Mouse (Mus musculus): ENCODE data around the gene Ptp4a2.

GRCm38 (mm10) chr4:129877967-129878655, 67.1 kb downstream of the Ptp4a2 start:
- TF ChIP-seq RAD21 (IDR thresholded peaks at IDR 0.05; ENCODE audit: low read depth, low read length) (no peak), POLR2A (IDR thresholded peaks at IDR 0.05; ENCODE audit: control insufficient read depth in 1 of 2, insufficient read depth in 1 of 2, low read depth in 1 of 2, low read length in 2 of 2, poor library complexity in 1 of 2) (no peak), CTCF (IDR thresholded peaks at IDR 0.05 in 2 of 3, conservative IDR thresholded peaks at IDR 0.05 in 1 of 3; ENCODE audit: control insufficient read depth in 1 of 3, insufficient read depth in 1 of 3, low read depth in 2 of 3, low read length in 3 of 3, poor library complexity in 1 of 3, severe bottlenecking in 1 of 3) (no peak), EP300 (IDR thresholded peaks at IDR 0.05; ENCODE audit: low read depth in 1 of 2, low read length in 2 of 2) (no peak), GATA1 (IDR thresholded peaks at IDR 0.05; ENCODE audit: low read depth, low read length) (peak; percentile 56; the same call in 1 of the 2 replicates), RCOR1 (IDR thresholded peaks at IDR 0.05; ENCODE audit: low read depth, low read length) (no peak), MAZ (IDR thresholded peaks at IDR 0.05; ENCODE audit: low read depth, low read length) (no peak), NELFE (IDR thresholded peaks at IDR 0.05; ENCODE audit: low read depth, low read length) (no peak), ZNF384 (IDR thresholded peaks at IDR 0.05; ENCODE audit: low read depth, low read length) (peak; percentile 66)
